Mouse (Mus musculus) lung, adult 2 months (tissue): ENCODE data around the gene Prkca.

Source experiments
- CTCF ChIP-seq: fragments of 200-500 bp; IDR thresholded peaks from 2 replicates; pipeline ENCODE4 v1.5.1; 2011; ENCODE audit warnings: mild to moderate bottlenecking, low read length, control low read depth; ENCODE audit not compliant: insufficient read depth
- POLR2A ChIP-seq: fragments of 200-500 bp; IDR thresholded peaks from 2 replicates; pipeline ENCODE4 v1.6.1; 2011; ENCODE audit warnings: low read depth, mild to moderate bottlenecking, control low read depth, low read length, borderline replicate concordance; ENCODE audit errors: extremely low read depth

- TF ChIP-seq CTCF (no peak), POLR2A (no peak)
Observed at GRCm38 (mm10) chr11:108054647-108055046, 289.1 kb downstream of the Prkca start.
